Mouse (Mus musculus): ENCODE results near the gene Scai. TPM values are rescaled to one million over a fixed set of nuclear protein-coding genes. Genes with fewer than 3 reads are reported as not detected.

Gene Scai
- polyA plus RNA-seq, 1 experiment from 2014 or later = 6.6 TPM

Other genes starting within 250 kb of the Scai start
- 1.1 and 1.3 TPM in 2 replicates for gene Wdr38, start 193.3 kb downstream of the Scai start, polyA plus RNA-seq (2014; fragmentation: Nextera tagmentation; extraction: Ambion mirVana)
- 117 and 124 TPM in 2 replicates for gene Arpc5l, start 185.4 kb downstream of the Scai start, polyA plus RNA-seq (2014; fragmentation: Nextera tagmentation; extraction: Ambion mirVana)
- 1,154 and 1,176 TPM in 2 replicates for gene Rpl35, start 185.1 kb downstream of the Scai start, polyA plus RNA-seq (2014; fragmentation: Nextera tagmentation; extraction: Ambion mirVana)
- gene Golga1, start 125.2 kb downstream of the Scai start, polyA plus RNA-seq (2014; fragmentation: Nextera tagmentation; extraction: Ambion mirVana) = 28.8 and 30.4 TPM in 2 replicates
- gene Ppp6c, start 35.7 kb upstream of the Scai start, polyA plus RNA-seq (2014; fragmentation: Nextera tagmentation; extraction: Ambion mirVana) = 72.7 and 76.0 TPM in 2 replicates